Mouse (Mus musculus): ENCODE measurements around the gene Ppy. TPM values are rescaled to one million over a fixed set of nuclear protein-coding genes. Genes with fewer than 3 reads are reported as not detected.
A peak's percentile ranks its signal among the peaks of the same experiment; 100 is the strongest.

Gene Ppy
- total RNA-seq (2015) (not detected in 2 replicates), total RNA-seq (2017) (not detected in 2 replicates)

- no peak for ATAC-seq (ENCODE audit: poor library complexity, severe bottlenecking)
Observed at GRCm38 (mm10) chr11:102101219-102101618, at the start of gene Ppy. TSS of gene Ppy (minus strand) at chr11:102101319.

- no peak for ATAC-seq (ENCODE audit: poor library complexity, severe bottlenecking)
Observed at GRCm38 (mm10) chr11:102147213-102147989, 46.3 kb upstream of the Ppy start.

- ATAC-seq (ENCODE audit: poor library complexity, severe bottlenecking): no peak
Observed at GRCm38 (mm10) chr11:102146531-102146930, 45.4 kb upstream of the Ppy start.

GRCm38 (mm10) chr11:102146005-102146404 is 44.9 kb upstream of the Ppy start:
- no peak for ATAC-seq (ENCODE audit: poor library complexity, severe bottlenecking)

GRCm38 (mm10) chr11:102145471-102146001 is 44.4 kb upstream of the Ppy start, which contains the start of gene Nags:
TSS of gene Nags (plus strand) at chr11:102145513.
- ATAC-seq (ENCODE audit: poor library complexity, severe bottlenecking): no peak

GRCm38 (mm10) chr11:102144957-102145470 is 43.9 kb upstream of the Ppy start:
- ATAC-seq (ENCODE audit: poor library complexity, severe bottlenecking): no peak

- no peak for ATAC-seq (ENCODE audit: poor library complexity, severe bottlenecking)
Observed at GRCm38 (mm10) chr11:102142355-102142754, 41.2 kb upstream of the Ppy start.

- peak; percentile 52 for ATAC-seq (ENCODE audit: poor library complexity, severe bottlenecking)
Observed at GRCm38 (mm10) chr11:102140508-102140907, 39.4 kb upstream of the Ppy start.

GRCm38 (mm10) chr11:102138447-102138740 is 37.3 kb upstream of the Ppy start:
- peak; percentile 90 for ATAC-seq (ENCODE audit: poor library complexity, severe bottlenecking)

GRCm38 (mm10) chr11:102137625-102138446 is 36.7 kb upstream of the Ppy start:
- peak; percentile 69 for ATAC-seq (ENCODE audit: poor library complexity, severe bottlenecking)

GRCm38 (mm10) chr11:102134516-102134915 is 33.4 kb upstream of the Ppy start:
- no peak for ATAC-seq (ENCODE audit: poor library complexity, severe bottlenecking)

- no peak for ATAC-seq (ENCODE audit: poor library complexity, severe bottlenecking)
Observed at GRCm38 (mm10) chr11:102117386-102117785, 16.3 kb upstream of the Ppy start.

GRCm38 (mm10) chr11:102116241-102116640 is 15.1 kb upstream of the Ppy start:
- no peak for ATAC-seq (ENCODE audit: poor library complexity, severe bottlenecking)

GRCm38 (mm10) chr11:102111576-102111975 is 10.5 kb upstream of the Ppy start:
- no peak for ATAC-seq (ENCODE audit: poor library complexity, severe bottlenecking)

- ATAC-seq (ENCODE audit: poor library complexity, severe bottlenecking): no peak
Observed at GRCm38 (mm10) chr11:102107732-102108131, 6.6 kb upstream of the Ppy start, which contains the start of gene Pyy. TSS of gene Pyy (minus strand) at chr11:102107832.

- ATAC-seq (ENCODE audit: poor library complexity, severe bottlenecking): no peak
Observed at GRCm38 (mm10) chr11:102106911-102107310, 5.8 kb upstream of the Ppy start.

GRCm38 (mm10) chr11:102102485-102103258 is 1.6 kb upstream of the Ppy start:
- ATAC-seq (ENCODE audit: poor library complexity, severe bottlenecking): peak; percentile 40; the same call in 1 of the 2 replicates

- ATAC-seq (ENCODE audit: poor library complexity, severe bottlenecking): no peak
Observed at GRCm38 (mm10) chr11:102096887-102097391, 4.2 kb downstream of the Ppy start.

GRCm38 (mm10) chr11:102096446-102096845 is 4.7 kb downstream of the Ppy start:
- ATAC-seq (ENCODE audit: poor library complexity, severe bottlenecking): no peak

- ATAC-seq (ENCODE audit: poor library complexity, severe bottlenecking): no peak
Observed at GRCm38 (mm10) chr11:102095676-102096075, 5.4 kb downstream of the Ppy start.
